Mouse (Mus musculus): ENCODE measurements at regions not wholly inside any gene's neighbourhood (a gene's known extent, or its start where the extent isn't known, plus 50 kb on each side); places are given as distances from the start of the nearest gene placed in this dataset.

DNA sequence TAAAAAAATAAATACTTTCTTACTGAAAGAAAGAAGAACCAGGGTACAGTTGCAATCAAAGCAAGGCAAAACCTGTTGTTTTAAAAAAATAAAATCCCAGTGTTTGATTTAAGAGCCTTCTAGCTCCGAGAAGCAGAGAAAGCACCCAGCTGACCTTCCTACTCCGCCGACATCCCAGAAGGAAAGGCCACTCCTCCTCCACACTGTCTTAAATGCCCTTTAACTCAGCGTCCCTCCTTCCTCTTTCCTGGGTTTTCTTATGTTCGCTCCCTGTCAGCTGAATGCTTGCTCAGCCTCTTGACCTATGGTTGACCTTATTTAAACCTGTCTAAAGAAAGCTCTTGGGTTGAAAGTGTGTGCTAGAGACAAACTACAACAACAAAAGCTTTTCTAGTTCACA is 79.1 kb downstream of the Sptssa start:
- peak; percentile 42 for DNase-seq (ENCODE audit: low spot score)

- peak; percentile 11 for DNase-seq (ENCODE audit: low spot score)
These were observed 79.6 kb downstream of the Sptssa start for GRCm38 (mm10) chr12:54576821-54577220.

DNA sequence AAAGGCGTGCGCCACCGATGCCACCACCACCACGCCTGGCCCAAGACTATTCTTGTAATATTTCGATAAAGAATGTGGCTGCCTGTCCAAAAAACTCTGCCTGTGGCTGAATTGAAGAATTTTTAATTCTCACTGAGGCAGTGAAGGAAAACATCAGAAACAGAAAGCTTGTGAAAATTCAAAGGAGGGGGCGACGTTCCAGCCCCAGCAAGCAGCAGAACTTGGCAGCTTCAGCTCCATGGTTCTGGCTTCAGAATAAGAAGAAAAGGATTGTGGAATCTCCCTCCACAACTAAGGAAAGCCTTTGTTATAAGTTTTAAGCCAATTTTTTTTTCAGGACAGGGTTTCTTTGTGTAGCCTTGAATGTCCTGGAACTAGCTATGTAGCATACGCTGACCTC is 83.5 kb downstream of the Sptssa start:
- no peak for DNase-seq (ENCODE audit: low spot score)

DNA sequence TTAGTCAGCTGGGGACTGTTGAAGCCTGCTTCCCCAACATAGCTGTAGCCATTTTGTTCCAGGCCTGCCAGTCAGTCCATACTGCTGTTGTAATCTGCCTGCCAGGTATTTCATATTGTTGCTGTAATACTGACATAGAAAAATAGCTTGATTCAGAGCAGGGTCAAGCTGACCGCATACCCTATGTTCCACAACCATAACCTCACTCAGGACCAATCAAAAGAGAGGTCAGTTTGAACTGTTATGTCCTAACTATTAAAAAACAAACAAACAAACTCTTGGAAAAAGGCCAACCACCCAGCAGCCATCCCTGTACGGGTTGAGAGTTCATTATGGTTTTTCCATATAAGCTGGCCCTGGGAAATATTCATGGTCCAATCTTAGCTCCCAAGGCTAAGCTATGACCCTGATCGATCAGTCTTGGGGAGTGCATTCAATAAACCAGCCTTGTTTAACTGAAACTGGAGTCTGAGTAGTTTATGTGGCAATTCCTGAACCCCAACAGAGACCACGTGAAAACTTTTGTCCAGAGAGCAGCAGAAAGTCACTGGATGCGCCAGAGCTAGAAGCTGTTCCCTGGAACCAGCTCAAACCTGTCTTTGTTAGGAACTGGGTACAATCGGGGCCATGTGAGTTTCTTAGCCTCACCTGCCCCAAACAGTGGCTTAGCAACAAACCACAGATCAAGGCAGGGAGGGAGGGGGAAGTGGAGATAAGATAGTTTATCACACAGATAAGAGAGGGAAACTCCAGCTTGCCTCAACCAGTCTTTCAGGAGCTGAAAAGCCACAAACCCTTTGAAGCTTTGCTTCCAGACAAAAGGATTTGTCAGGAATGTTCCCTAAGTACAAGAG is 88.1 kb downstream of the Sptssa start:
- no peak for DNase-seq (ENCODE audit: low spot score)

- DNase-seq (ENCODE audit: low spot score): no peak
These were observed 89.0 kb downstream of the Sptssa start for GRCm38 (mm10) chr12:54567426-54567790.

- no peak for DNase-seq (ENCODE audit: low spot score)
These were observed 89.6 kb downstream of the Sptssa start for GRCm38 (mm10) chr12:54566532-54567425.

DNA sequence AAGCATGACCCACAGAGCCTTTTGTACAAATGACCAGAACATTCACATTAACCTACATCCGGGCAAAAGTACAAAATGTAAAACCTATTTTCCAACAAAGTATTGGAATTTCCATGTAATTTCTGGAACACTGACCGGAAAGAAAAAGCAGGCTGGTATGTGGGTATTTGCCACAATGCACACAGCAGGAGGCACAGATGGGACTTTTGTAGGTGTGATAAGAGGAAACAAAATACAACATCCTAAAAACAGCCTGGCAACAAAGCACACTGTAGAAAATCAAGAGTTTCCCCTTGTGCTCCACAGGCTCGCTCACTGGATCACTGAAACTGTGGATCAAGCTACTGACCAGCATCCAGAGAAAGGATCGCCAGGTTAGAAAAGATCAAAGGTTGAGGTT is 94.4 kb downstream of the Sptssa start:
- no peak for DNase-seq (ENCODE audit: low spot score)

DNA sequence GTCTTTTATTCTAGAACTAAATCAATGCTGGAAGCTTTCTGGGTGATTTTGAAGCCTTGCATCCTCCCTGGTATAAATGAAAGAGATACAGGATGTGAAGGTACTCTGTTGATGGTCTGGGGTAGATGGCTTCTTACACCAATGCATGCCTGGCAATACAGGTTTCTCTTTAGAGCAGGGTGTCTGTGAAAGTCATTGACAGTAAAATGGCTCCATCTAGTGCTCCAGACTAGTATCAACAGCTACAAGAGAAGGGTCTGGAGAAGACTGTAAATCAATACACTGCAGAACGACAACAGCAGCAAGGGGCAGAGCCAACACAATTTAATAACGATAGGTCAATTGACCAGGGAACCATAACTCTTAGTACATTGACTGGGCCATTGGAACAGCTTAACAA is 98.3 kb downstream of the Sptssa start:
- peak; percentile 61 for DNase-seq (ENCODE audit: low spot score)

GRCm38 (mm10) chr12:54549659-54550058 is 106.7 kb downstream of the Sptssa start:
- no peak for DNase-seq (ENCODE audit: low spot score)

- DNase-seq (ENCODE audit: low spot score): peak; percentile 94
These were observed 110.4 kb downstream of the Sptssa start for GRCm38 (mm10) chr12:54545821-54546608.

DNA sequence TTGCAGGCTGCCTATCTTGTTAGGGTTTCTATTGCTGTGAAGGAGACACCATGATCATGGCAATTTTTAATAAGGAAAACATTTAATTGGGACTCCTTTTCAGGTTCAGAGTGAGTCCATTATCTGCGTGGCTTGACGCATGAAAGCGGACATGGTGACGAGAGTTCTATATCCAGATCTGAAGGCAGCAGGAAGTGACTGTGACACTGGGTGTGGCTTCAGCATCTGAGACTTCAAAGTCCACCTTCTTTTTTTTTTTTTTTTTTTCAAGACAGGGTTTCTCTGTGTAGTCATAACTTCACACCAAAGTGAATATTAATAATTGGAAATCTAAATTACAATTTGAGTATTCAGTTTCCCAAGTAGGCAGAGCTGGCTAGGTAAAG is 118.1 kb downstream of the Sptssa start:
- no peak for DNase-seq (ENCODE audit: low spot score)

- no peak for DNase-seq (ENCODE audit: low spot score)
These were observed 118.6 kb downstream of the Sptssa start for GRCm38 (mm10) chr12:54537690-54538319.

DNA sequence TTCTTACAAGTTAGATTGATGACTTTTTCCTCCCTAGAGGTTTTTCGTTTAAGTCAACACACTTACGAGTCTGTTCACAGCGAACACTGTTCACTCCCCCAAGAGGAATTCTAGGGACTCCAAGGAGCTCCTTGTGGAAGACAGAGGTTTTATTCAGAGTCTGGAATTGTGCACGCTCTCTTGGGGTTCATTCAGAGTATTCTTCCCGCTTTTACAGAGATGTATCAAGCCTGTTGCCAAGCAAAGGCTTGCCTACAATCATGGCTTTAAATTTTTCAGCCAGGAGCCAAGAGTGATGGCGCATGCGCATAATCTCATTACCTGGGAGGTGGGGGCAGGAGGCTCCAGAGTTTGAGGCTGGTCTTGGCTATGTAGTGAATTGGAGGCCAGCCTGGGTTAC is 119.4 kb downstream of the Sptssa start:
- no peak for DNase-seq (ENCODE audit: low spot score)

- peak; percentile 40 for DNase-seq (ENCODE audit: low spot score)
These were observed 120.5 kb downstream of the Sptssa start for GRCm38 (mm10) chr12:54535556-54536516.

- no peak for DNase-seq (ENCODE audit: low spot score)
These were observed 121.5 kb downstream of the Sptssa start for GRCm38 (mm10) chr12:54534910-54535309.

DNA sequence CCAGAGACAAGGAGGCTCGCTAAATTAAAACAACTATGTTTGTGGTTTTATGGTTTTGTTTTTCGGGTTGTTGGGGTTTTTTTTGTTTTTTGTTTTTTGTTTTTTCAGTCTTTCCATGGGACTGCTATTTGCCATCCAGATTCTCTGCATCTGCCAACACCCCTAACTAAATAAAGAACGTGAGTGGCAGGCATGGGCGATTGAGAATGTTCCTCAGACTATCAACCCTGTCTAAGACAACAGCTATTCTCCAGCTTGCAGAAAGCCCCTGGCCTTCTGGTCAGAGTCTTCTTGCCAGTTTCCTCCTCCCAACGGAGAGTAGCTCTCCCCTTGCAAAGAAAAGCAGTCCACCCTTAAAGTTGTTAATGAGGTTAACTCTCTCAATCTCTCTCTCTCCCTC is 123.2 kb downstream of the Sptssa start:
- DNase-seq (ENCODE audit: low spot score): no peak

GRCm38 (mm10) chr12:54532062-54532461 is 124.3 kb downstream of the Sptssa start:
- no peak for DNase-seq (ENCODE audit: low spot score)

DNA sequence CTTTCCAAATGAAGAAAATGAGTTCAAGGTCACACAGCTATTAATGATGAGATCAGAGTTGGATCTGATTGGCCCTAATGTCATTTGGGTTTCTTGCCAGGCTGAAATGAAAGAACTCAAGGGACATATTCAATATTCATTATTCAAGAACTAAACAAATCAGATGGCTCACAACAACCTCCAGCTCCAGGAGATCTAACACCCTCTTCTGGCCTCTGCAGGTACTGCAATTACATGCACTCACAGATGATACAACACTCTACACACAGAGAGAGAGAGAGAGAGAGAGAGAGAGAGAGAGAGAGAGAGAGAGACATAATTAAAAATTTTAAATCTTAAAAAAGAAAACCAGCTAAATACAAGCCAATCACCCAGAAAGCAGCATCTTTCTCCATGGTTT is 128.3 kb downstream of the Sptssa start:
- DNase-seq (ENCODE audit: low spot score): no peak

- DNase-seq (ENCODE audit: low spot score): no peak
These were observed 128.8 kb downstream of the Sptssa start for GRCm38 (mm10) chr12:54527577-54527976.

DNA sequence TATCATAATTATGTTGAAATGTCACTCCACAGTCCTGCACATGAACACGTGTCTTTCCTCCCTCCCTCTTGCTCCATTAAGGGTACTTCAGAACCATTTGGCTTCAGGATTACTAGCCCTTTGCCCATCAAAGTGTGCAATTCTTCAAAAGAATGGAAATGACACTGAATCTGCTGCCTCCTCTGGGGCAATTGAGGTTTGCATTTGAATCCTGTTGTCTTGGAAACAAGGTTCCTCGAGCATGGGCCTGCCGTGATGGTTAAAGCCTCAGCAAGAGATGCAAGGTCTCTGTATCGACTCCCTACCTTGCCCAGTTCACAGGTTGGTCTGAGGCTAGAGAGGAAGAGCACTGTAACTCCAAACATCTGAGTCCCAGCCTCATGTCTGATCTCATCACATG is 136.0 kb downstream of the Sptssa start:
- no peak for DNase-seq (ENCODE audit: low spot score)

DNA sequence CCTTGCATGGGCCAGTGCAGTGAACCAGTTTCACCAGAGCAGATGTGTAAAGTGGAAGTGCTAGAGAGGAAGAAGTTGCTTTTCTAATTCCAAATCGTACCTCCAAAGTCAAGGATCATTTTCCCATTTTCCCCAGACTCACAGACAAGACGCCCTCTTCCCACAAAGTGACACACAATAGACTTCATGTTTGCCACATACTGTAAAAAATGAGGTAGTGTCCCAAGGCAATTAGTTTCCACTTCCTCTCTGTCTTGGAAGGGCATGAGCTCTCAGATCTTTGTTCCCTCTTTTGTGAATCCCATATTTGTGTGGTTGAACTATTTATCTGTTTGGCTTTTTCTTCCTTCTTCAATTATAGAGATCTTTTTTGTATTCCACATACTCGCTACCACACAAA is 137.0 kb downstream of the Sptssa start:
- no peak for DNase-seq (ENCODE audit: low spot score)

Data from embryo, embryonic 10 days (tissue).